Mouse (Mus musculus) urinary bladder, postnatal 4 days (tissue): ENCODE measurements around the gene Acot4.
"Not testable (repeated sequence)": the region's sequence is repeated elsewhere in the genome, so short reads cannot be mapped to it uniquely, and the experiment has no call there.

Experiments used
- DNase-seq, 2 experiments: peaks; one replicate each; pipeline ENCODE4 v3.0.0; 2021 to 2022; ENCODE audit warnings: low spot score in 2 of 2

The Acot4 gene

GRCm38 (mm10) chr12:84030659-84031332 lies 7.4 kb upstream of the Acot4 start:
- peak; percentile 49 to 75 for DNase-seq

GRCm38 (mm10) chr12:84032854-84033253 lies 5.3 kb upstream of the Acot4 start:
- no peak for DNase-seq

GRCm38 (mm10) chr12:84033302-84033701 lies 4.9 kb upstream of the Acot4 start:
- not testable (repeated sequence) for DNase-seq

- no peak for DNase-seq
These were observed 4.1 kb upstream of the Acot4 start for GRCm38 (mm10) chr12:84034108-84034507.

- DNase-seq, result peak in 1 of 2 experiments; percentile 34
These were observed 522 bp downstream of the Acot4 start, which contains the start of gene Gm49366 for GRCm38 (mm10) chr12:84038691-84039111. Gene Gm49366, plus strand, starts transcription at chr12:84038935.

- no peak for DNase-seq
These were observed 4.1 kb downstream of the Acot4 start for GRCm38 (mm10) chr12:84042248-84042647.

GRCm38 (mm10) chr12:84044045-84044444 lies 5.9 kb downstream of the Acot4 start:
- DNase-seq, result no peak

GRCm38 (mm10) chr12:84046906-84047305 lies 8.7 kb downstream of the Acot4 start:
- DNase-seq, result no peak

GRCm38 (mm10) chr12:84050744-84051143 lies 12.6 kb downstream of the Acot4 start:
- not testable (repeated sequence) for DNase-seq

GRCm38 (mm10) chr12:84051937-84052474 lies 13.8 kb downstream of the Acot4 start, which contains the start of gene Acot3:
Gene Acot3, plus strand, starts transcription at chr12:84052144.
- no peak for DNase-seq

- no peak for DNase-seq
These were observed 14.4 kb downstream of the Acot4 start for GRCm38 (mm10) chr12:84052609-84053008.

GRCm38 (mm10) chr12:84053173-84053572 lies 15.0 kb downstream of the Acot4 start:
- DNase-seq, result no peak

GRCm38 (mm10) chr12:84053679-84054391 lies 15.7 kb downstream of the Acot4 start:
- DNase-seq, result no peak

- no peak for DNase-seq
These were observed 22.8 kb downstream of the Acot4 start for GRCm38 (mm10) chr12:84060946-84061345.

GRCm38 (mm10) chr12:84062336-84062735 lies 24.2 kb downstream of the Acot4 start:
- DNase-seq, result no peak

GRCm38 (mm10) chr12:84063228-84063627 lies 25.0 kb downstream of the Acot4 start:
- DNase-seq, result no peak

- DNase-seq, result no peak
These were observed 25.7 kb downstream of the Acot4 start for GRCm38 (mm10) chr12:84063833-84064232.

- no peak for DNase-seq
These were observed 26.4 kb downstream of the Acot4 start for GRCm38 (mm10) chr12:84064621-84065020.

GRCm38 (mm10) chr12:84067752-84068151 lies 29.6 kb downstream of the Acot4 start:
- DNase-seq, result no peak

- no peak for DNase-seq
These were observed 30.1 kb downstream of the Acot4 start for GRCm38 (mm10) chr12:84068296-84068695.

- no peak for DNase-seq
These were observed 30.8 kb downstream of the Acot4 start, which contains the start of gene Acot5 for GRCm38 (mm10) chr12:84068986-84069385. Gene Acot5, plus strand, starts transcription at chr12:84069325.

- peak in 1 of 2 experiments; percentile 24 for DNase-seq
These were observed 31.4 kb downstream of the Acot4 start for GRCm38 (mm10) chr12:84069582-84069981.

GRCm38 (mm10) chr12:84071696-84072095 lies 33.5 kb downstream of the Acot4 start:
- no peak for DNase-seq
